Mouse (Mus musculus) inflammation-experienced regulatory T-cells, adult 16 weeks (primary cell): ENCODE results near the gene Catip. TPM values are rescaled to one million over a fixed set of nuclear protein-coding genes. Genes with fewer than 3 reads are reported as not detected.

Source experiments
- polyA plus RNA-seq: library from polyadenylated mRNA; unstranded; fragments of 100-300 nt; shearing (Covaris generic); gene quantifications from one replicate; pipeline ENCODE4 v1.2.1, GENCODE M21; 2017

Catip gene
- not detected for polyA plus RNA-seq

GRCm38 (mm10) chr1:74361812-74362211 lies at the start of gene Catip:
TSS of gene Catip (plus strand) at chr1:74362108.

GRCm38 (mm10) chr1:74374980-74375379 lies 13.1 kb downstream of the Catip start, which contains the start of gene Slc11a1:
TSS of gene Slc11a1 (plus strand) at chr1:74375195.

GRCm38 (mm10) chr1:74390924-74391748 lies 29.2 kb downstream of the Catip start, which contains the start of gene Ctdsp1:
TSS of gene Ctdsp1 (plus strand) at chr1:74391509.

GRCm38 (mm10) chr1:74408589-74409504 lies 46.9 kb downstream of the Catip start, which contains the start of gene Vil1:
TSS of gene Vil1 (plus strand) at chr1:74409376.

Other genes with a start within 250 kb of the Catip start
- gene Tns1, start 237.7 kb upstream of the Catip start, polyA plus RNA-seq, result 46.6 TPM
- not detected for gene Rufy4, start 236.6 kb upstream of the Catip start, polyA plus RNA-seq
- gene Cxcr2, start 208.1 kb upstream of the Catip start, polyA plus RNA-seq, result not detected
- not detected for gene Cxcr1, start 167.5 kb upstream of the Catip start, polyA plus RNA-seq
- gene Arpc2, start 126.0 kb upstream of the Catip start, polyA plus RNA-seq, result 1,008 TPM
- gene Gpbar1, start 83.6 kb upstream of the Catip start, polyA plus RNA-seq, result 0.37 TPM
- gene Aamp, start 77.4 kb upstream of the Catip start, polyA plus RNA-seq, result 276 TPM
- gene Pnkd, start 77.2 kb upstream of the Catip start, polyA plus RNA-seq, result 91.4 TPM
- gene Tmbim1, start 56.5 kb upstream of the Catip start, polyA plus RNA-seq, result 35.4 TPM
- 5.1 TPM for gene Slc11a1, start 13.1 kb downstream of the Catip start, polyA plus RNA-seq
- 6.2 TPM for gene Ctdsp1, start 29.4 kb downstream of the Catip start, polyA plus RNA-seq
- gene Vil1, start 47.3 kb downstream of the Catip start, polyA plus RNA-seq, result 0.22 TPM
- gene Cnot9, start 143.9 kb downstream of the Catip start, polyA plus RNA-seq, result 38.5 TPM
- 0.98 TPM for gene Plcd4, start 180.8 kb downstream of the Catip start, polyA plus RNA-seq
- 22.0 TPM for gene Usp37, start 182.2 kb downstream of the Catip start, polyA plus RNA-seq
- gene Zfp142, start 226.1 kb downstream of the Catip start, polyA plus RNA-seq, result 17.5 TPM
- gene Bcs1l, start 226.2 kb downstream of the Catip start, polyA plus RNA-seq, result 14.3 TPM
- gene Rnf25, start 239.3 kb downstream of the Catip start, polyA plus RNA-seq, result 33.1 TPM
- 0.18 TPM for gene Stk36, start 239.3 kb downstream of the Catip start, polyA plus RNA-seq